Mouse (Mus musculus) spleen, adult 18-20 months (tissue): ENCODE results near the gene Apex2.
A peak's percentile ranks its signal among the peaks of the same experiment; 100 is the strongest.
"Not testable (repeated sequence)": the region's sequence is repeated elsewhere in the genome, so short reads cannot be mapped to it uniquely, and the experiment has no call there.

Experiments
- DNase-seq, 2 experiments: peaks; one replicate each; pipeline ENCODE4 v3.0.0; 2022; ENCODE audit warnings: mixed read lengths in 2 of 2

The Apex2 gene

DNA sequence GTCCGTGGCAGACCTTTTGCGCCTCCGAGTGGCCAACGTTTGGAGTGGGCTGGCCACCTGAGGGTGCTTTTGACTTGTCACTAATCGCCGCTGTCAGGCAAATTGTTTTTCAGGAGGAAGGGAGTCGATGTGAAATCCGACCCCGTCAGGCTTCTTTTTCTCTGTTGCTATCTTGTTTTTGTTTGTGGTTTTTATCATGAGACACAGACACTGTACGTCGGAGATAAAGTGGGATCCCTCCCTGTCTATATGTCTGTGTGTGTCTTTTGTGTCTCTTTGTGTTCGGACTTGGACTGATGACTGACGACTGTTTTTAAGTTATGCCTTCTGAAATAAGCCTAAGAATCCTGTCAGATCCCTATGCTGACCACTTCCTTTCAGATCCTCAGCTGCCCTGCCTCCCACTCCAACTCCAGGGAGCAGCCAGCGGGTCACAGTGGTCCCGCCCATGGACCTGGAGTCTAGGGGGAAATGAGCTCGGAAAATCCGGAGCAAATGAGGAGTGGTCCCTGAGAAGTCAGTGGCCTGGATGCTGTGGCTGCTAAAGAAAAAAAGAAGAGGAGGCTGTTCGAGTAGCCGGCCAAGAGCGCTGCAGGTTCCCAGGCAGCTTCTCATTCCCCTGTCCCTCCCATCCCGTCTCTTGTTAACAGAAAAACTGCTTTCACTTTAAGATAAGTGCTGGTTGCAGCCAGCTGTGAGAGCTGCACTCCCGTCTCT lies 103.2 kb downstream of the Apex2 start:
- DNase-seq: not testable (repeated sequence)

DNA sequence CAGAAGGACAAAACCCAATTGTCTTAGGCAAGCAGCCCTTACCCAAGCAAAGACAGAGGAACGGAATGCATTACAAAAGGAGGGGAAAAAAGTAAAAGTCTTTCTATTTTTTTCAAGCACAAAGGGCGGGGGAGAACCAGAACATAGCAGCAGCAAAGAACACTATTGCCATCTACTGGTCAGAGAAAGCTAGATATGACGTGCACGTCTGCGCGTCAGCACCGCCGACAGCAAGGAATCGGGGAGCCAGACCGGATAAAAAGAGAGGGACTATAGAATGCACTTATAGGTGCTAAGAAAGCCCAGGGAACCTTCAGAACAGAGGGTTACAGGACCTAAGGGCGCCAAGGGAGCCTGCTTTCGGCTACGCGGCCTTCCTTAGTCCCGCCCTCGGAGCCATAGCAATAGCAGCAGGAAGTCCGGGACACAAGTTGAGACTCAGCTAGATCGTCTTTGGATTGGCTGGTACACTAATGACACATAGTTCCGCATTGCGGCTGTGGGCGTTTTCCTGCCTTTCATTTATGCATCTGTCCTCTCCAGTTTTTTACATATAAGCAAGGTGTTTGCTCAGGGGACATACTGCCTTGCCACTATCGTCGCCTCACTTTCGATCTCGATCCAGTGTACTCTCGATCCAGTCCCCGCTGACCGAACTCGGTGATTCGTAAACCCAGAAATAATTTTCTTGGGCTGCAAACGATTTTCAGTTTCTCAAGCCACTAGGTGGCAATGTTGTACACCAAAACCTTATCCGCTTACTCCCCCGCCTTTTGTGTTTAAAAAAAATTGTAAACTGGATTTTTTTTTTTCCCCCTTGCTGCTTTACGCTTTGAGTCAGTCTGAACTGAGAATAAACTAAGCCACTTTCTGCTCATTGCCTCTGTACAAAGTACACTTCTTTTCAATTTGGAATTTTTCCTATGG lies 111.6 kb downstream of the Apex2 start:
- peak; percentile 65 to 75 for DNase-seq

- DNase-seq: no peak
Observed at GRCm38 (mm10) chrX:150471416-150471815, 118.3 kb downstream of the Apex2 start.
